Mouse (Mus musculus) A20 (cell line): ENCODE measurements around the gene Evl.

Experiments used
- DNase-seq: peaks from one replicate; pipeline ENCODE4 v3.0.0-alpha.2; 2011; ENCODE audit warnings: low read depth, low spot score

Evl gene

DNA sequence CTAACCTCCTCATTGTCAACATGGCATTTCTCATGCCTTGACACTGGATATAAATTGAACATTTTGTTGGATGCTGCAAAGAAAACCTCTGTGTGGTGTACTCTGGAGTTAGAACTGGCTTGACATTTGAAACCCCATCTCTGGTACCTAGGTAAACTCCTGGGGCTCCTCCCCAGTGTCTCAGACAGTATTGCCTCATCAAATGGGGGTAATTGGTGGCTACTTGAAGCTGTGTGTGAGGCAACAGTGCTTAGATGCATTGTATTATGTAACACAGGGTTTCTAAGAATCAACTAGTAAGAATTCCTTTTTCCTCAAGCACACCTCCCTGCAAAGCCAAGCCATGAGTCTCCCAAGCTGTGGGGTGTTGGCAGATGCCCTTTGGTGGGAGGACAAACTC, 93.3 kb downstream of the Evl start:
- no peak for DNase-seq

- peak; percentile 93 for DNase-seq
Observed at GRCm38 (mm10) chr12:108651053-108651660, 96.6 kb downstream of the Evl start.

GRCm38 (mm10) chr12:108653358-108654335, 99.1 kb downstream of the Evl start:
- DNase-seq: no peak

- DNase-seq: peak; percentile 55
Observed at GRCm38 (mm10) chr12:108657350-108657749, 102.8 kb downstream of the Evl start.

DNA sequence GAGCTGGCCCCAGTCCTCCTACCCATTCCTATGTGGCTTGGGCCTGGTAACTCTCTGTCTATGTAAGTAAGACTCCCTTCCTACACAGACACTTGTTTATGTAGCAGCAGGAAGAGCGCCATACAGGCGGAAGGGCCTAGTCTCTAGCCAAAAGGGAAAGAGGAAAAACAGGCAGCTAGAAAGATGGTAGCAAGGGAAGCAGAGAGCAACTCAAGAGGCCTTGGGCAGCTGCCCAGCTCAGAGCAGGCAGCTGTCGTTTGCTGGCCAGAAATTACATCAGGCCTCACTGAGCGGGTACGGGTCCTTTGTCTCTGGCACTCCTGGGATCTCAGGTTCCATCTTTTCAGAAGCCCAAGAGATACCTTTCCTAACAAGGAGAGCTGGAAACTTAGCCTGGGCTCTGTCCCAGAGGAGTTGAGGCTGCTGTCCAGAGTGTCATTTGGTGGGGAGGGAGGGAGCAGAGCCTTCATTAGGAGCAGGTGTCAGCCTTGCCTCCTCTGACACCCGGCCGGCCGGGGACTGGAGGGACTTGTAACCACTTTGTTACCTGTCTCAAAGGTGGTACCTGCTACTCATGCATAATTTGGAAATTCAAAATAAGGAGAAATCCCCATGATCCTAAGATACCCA, 114.2 kb downstream of the Evl start:
- DNase-seq: no peak

DNA sequence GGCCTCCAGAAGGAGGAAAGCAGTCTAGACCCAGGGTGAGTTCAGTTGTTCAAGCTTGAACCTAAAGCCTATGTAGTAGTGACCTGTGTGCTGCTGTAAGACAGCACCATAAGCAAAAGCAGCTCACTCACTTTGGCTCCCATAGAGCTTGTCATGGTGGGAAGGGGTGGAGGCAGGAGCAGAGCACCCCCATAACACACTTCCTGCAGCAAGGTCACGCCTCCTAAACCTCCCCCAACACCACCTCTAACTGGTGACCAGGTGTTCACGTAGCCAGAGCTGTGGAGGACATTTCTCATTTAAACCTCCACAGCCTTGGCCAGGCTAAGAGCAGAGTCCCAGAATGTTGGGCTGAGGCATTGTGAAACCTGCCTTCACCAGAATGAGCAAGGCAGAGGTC, 117.0 kb downstream of the Evl start:
- no peak for DNase-seq

- no peak for DNase-seq
Observed at GRCm38 (mm10) chr12:108672908-108673307, 118.4 kb downstream of the Evl start.

DNA sequence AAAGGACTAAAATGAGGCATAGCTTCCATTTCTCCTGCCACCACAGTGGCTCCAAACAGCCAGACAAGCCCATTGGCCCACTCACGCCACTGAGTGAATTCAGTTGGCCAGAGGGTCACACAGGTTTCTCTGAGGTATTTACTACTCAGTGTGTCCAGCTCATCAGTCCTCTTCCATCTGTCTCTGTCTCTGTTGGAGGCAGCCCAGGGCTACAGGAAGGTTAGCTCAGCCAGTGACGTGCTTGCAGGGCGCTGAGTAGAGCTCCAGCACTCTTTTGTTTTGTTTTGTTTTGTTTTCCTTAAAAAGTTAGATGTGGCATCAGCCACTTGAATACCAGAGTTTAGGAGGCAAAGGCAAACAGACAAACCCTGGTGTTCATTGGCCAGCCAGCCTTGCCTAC, 119.0 kb downstream of the Evl start:
- no peak for DNase-seq

DNA sequence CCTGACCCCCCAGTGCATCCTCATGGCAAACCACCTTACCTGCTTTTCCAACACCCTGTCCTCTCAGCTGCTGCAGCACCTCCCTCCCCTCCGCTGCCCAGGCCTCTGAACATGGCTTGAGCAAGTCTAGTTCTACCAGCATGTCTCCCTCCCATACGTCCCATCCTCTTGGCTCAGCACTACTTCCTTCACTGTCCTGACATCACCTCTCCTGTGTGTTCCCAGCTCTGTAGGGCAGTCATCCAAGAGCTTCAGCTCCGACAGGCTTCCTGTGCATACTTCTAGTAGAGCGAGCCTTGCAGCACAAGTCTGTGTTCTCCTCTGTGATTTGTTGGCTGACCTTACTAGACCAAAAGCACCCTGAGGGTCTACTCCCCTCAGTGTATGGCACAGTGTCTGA, 120.0 kb downstream of the Evl start:
- DNase-seq: no peak

DNA sequence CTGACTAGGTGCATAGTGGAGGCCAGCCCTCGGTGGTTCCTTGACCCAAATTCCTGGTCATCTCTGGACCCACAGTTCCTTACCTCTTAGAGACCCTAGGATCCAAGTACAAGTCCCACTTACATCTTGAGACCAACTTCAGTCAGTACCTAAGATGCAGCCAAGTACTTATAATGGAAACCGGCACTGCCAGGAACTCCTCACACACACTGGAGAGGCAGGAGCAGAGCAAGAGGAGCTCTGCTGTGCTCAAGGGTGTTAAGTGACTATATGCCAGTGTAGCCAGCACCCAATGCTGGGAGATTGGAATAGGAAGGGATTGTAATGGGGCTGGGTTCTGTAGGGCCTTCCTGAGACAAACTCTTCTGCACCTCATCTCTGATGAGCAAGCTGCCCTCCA, 120.4 kb downstream of the Evl start:
- DNase-seq: no peak

DNA sequence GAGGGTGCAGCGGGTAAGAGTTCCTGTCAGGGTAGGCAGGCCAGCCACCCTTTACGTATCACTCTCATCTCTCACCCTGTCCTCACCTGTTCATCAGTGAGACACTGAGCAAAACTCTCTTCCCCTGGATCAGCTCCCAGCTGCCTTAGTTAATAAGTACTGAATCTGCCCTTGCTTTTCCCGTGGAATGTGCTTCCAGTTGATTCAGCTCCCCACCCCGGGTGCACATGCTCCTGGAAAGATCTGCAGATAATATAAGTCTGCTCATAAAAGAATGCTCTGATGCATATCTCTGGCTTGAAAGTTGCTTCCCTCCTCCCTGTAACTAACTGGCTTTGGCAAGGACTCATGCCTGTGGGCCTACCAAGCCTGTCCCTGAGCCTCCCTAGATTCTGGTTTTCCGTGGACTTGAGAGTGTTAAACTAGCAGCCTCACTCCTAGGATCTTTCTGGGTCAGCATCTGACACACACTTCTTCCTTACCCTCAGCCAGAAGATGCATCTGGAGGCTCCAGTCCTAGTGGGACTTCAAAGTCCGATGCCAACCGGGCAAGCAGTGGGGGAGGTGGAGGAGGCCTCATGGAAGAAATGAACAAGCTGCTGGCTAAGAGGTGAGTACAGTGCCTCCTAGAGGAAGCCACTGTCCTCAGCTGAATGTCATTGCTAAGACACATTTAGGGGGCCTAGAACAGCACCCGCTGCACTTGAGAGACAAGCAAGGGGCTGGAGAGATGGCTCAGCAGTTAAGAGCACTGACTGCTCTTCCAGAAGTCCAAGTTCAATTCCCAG, 121.3 kb downstream of the Evl start:
- no peak for DNase-seq

DNA sequence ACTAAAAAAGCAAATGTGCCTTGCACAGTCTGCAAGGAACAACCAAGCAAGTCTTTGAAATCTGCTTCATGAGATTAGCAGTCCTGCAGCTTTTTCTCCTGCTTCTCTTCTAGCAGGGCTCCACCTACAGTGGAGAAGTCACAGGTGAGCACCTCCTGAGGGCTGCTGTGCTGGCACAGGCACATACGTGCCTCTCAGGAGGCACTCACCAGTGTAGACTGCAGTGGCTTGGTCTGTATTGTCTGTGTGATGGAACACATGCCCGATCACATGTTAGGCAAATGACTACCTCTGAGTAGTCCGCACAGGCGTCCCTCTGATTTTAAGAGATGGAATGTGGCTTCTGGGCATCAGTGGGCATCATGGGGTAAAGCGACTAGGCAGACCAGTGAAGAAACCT, 122.6 kb downstream of the Evl start:
- no peak for DNase-seq

DNA sequence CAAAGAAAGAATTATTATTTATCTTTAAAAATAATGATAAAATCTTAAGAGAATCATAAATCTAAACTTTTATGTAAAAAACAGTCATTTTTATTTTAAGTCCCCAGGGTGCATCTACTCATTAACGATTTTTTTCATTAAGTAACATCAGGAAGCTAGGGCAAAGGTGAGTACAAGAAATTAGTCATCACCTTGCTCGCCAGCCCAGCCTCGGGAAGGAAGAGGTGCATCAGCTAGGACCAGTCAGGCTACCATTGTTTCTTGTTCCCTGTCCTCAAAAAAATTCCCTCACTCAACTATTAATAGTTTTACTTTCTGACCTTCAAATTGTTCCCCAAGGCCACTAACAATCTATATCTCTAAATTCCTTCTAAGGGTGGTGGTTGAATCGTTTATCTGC, 123.8 kb downstream of the Evl start:
- no peak for DNase-seq

- DNase-seq: no peak
Observed at GRCm38 (mm10) chr12:108680861-108681260, 126.3 kb downstream of the Evl start.

DNA sequence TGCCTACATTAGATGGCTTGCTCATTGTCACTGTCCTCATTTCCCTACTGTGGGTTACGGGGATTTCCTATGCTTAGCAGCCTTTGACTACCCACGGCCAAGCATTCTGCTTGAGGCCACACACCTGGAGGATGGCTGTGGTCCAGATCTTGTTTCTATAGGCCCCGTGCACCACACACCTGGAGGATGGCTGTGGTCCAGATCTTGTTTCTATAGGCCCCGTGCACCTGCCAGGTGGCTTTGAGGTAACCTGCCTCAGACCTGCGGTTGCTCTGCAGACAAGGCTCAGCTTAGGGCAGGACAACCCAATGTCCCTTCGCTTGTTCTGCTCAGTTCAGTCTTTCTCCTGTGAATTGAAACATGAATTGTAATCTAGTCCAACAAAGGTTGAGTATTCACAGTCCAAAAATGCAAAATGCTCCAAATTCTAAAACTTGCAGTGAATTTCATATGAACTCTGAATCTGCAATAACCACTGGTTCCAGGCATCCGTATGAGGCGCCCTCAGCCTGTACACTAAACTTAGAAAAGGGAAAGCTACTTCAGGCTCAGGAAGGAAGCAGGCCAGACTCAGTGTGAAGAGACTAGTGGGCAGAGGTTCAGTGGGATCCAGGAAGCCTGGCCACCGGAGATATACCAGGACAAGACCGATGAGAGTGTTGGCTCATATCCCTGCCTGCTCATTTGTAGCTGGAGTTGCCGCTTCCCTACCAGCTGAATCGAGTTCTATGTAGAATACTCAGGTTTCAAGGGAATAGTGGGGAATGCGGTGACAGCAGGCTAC, 127.9 kb downstream of the Evl start:
- peak; percentile 45 for DNase-seq

GRCm38 (mm10) chr12:108686463-108686862, 131.9 kb downstream of the Evl start:
- peak; percentile 42 for DNase-seq

DNA sequence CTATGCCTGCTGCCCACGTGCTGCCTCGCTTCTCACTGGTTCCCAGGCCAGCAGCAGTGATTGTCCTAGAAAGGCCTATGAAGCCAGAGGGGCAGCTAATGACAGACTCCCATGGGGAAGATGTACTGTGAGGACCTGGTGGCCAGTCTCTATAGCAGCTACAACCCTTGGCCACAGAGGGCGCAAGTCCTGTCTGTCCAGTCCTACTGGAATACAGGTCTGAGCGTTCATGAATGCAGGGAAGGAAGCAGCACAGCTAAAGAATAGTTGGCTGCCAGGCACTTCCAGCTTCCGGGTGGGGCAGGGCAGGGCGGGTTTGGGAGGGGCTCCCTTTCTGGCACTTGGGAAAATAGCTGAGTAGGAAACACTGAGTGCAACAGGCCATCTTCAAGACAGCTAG, 132.4 kb downstream of the Evl start:
- DNase-seq: no peak

DNA sequence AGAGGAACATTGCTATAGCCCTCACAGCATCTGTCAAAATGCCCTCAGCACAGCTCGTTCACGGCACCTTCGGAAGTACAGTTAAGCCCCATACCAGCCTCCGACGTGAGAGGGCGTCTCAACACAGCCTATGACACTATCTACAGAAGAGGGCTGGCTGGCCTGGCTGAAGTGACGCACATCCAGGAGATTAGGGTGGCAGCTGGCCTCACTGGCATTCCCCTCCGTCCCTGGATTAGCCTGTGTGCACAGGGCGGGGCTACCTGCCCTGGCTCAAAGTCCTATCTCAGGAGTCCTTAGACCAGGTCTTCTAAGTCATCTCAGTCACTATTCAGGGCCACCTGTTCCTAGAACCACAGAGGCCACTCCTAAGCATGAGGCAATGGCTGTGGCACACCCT, 134.6 kb downstream of the Evl start:
- no peak for DNase-seq

DNA sequence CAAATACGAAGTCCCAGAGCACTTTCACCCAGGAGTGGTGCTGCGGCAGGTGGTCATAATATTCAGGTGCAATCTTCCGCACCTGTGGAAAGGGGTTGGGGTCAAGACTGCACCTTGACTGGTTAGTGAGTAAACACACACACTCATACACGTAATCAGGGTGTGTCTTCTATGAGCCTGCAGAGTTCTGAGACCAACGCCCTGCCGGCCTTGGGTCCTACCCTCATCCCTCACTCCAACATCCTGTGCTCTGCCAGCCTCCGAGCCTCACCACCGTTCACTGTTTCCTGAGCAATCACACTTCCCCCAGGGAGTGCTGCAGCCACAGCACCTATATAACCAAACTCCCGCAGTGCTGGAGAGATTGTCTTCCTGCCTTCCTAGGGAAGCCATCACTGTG, 136.0 kb downstream of the Evl start:
- DNase-seq: no peak

DNA sequence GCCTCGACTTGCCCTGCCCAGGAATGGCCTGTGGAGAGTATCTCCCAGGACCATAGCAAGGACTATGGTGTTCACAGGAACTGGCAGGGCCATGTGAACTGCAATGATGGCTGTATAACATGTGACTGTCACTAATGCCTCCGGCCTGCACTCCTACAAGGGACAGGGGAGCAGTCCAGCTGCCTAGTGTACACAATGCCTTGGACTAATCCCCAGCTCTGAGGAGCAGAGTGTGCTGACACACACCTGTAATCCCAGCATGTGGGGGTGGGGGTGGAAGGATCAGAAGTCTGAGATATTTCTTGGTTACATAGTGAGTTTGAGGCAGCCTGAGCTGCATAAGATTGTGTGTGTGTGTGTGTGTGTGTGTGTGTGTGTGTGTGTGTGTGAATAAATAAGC, 139.1 kb downstream of the Evl start:
- no peak for DNase-seq

DNA sequence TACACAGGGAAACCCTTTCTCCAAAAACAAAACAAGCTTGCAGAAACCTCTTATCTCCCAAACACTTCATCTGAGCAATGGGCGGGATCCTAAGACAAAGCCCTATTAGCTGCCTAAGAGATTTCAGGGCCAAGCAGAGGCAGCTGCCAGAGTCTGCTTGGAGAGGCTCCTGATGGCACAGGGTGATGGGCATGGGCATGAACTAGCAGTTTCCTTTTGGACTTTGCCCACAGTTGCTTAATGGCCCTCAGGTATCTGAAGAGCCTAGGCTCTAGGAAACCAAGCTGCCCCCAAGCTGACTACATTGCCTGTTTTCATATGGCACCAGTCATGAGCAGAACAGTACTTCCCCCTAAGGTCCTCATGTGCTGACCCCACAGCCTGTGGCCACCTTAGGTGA, 139.7 kb downstream of the Evl start:
- DNase-seq: no peak
